In the genomic region with DNA sequence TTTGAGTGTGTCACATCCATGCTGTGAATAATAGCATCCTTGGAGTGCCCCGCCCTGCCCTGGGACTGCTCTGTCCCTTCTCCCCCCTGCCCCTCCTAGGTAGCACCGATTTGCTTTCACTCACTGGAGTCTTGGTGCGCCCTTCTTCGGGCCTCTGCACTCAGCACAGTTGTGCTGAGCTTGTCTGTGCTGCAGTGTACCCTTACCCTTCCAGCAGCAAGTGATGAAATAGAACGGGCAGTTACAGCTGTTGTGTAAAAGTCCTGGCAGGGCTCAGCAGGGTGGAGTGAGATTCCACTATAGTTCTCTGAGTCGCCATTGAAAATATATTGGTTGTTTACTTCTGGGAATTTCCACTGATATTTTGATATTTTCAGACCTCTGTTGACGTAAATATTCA, we compare ENCODE assay signal across 17 mouse cellular contexts. TPM values are rescaled to one million over a fixed set of nuclear protein-coding genes. Genes with fewer than 3 reads are reported as not detected.
A peak's percentile ranks its signal among the peaks of the same experiment; 100 is the strongest.
DNase-seq lines count a peak whose midpoint lies in the region; ATAC-seq and TF ChIP-seq lines count a peak whose summit lies in the region.
"Had no signal": no experiment of that assay in that cellular context is flagged by ENCODE, and none has a peak within 500 bp of the region (broad histone marks: within the 10 kb centered on the region; RNA-seq: fewer than 3 reads in every experiment).

No protein-coding gene starts in this region.

- H3K4me1 ChIP-seq in heart, embryonic 12.5 days (replicated peaks) = peaks cover 55% of the 10 kb centered on the region
- peaks cover 28% of the 10 kb centered on the region for H3K4me1 ChIP-seq in midbrain, embryonic 12.5 days
- peaks cover 18% of the 10 kb centered on the region for H3K4me1 ChIP-seq in midbrain, embryonic 14.5 days (ENCODE audit: control insufficient read depth, insufficient read depth, low read length)
- H3K4me1 ChIP-seq in stomach, postnatal 0 days (replicated peaks; ENCODE audit: control insufficient read depth, insufficient read depth) = peaks cover 20% of the 10 kb centered on the region
- peaks cover 10% of the 10 kb centered on the region; the same call in 1 of the 2 replicates for H3K4me1 ChIP-seq in forebrain, embryonic 11.5 days (replicated peaks; ENCODE audit: control insufficient read depth, insufficient read depth, low read length)

- intact Hi-C loops in heart, postnatal 36 days (cut with DNase I) = loop anchor here (2.0 to 10.0 kb wide), 4 partner anchors 191 to 539 kb away; a partner anchor contains a TSS

- no peak for TF ChIP-seq CTCF in stomach, postnatal 0 days (IDR thresholded peaks at IDR 0.05; ENCODE audit: low read depth)

- no peak overlapping the region for H3K9ac ChIP-seq in heart, embryonic 12.5 days
- H3K9ac ChIP-seq in midbrain, embryonic 12.5 days (replicated peaks) = 0 out of 2 replicates have a peak overlapping the region, but pooled peaks have one; percentile 11
- H3K9ac ChIP-seq in midbrain, embryonic 14.5 days (replicated peaks; ENCODE audit: low read length) = no peak overlapping the region
- peak overlapping the region; percentile 13; the same call in 1 of the 2 replicates for H3K9ac ChIP-seq in stomach, postnatal 0 days (ENCODE audit: low read length)
- H3K9ac ChIP-seq in forebrain, embryonic 11.5 days (ENCODE audit: low read length) = no peak overlapping the region
- H3K9ac ChIP-seq: midbrain, embryonic 13.5 days had no signal

- 83% methylated on average over 7 of the region's 7 CpGs for WGBS in heart, embryonic 12.5 days
- WGBS in midbrain, embryonic 12.5 days = 91% methylated on average over 7 of the region's 7 CpGs
- WGBS in midbrain, embryonic 14.5 days = 86% methylated on average over 7 of the region's 7 CpGs
- WGBS in stomach, postnatal 0 days = 51% methylated on average over 7 of the region's 7 CpGs
- WGBS in forebrain, embryonic 11.5 days = 91% methylated on average over 7 of the region's 7 CpGs

- DNase-seq in adrenal gland, postnatal 14 days = peak; percentile 42
- no peak for DNase-seq in adrenal gland, adult (ENCODE audit: inconsistent age in 2 of 2, low spot score in 1 of 2)
- DNase-seq in heart, postnatal 36 days = peak; percentile 35 to 39
- DNase-seq in midbrain, embryonic 14.5 days = no peak
- no peak for DNase-seq in stomach, postnatal 0 days (ENCODE audit: low spot score)
- DNase-seq in forebrain, embryonic 11.5 days (ENCODE audit: low spot score) = no peak
- DNase-seq: cerebellum, adult 9-11 months; kidney, adult 8-10 months; kidney, postnatal 4 days; left cerebral cortex, postnatal 4 days; thymus, postnatal 4 days had no signal

- H3K36me3 ChIP-seq in heart, embryonic 12.5 days = 0 out of 2 replicates have a peak, but pooled peaks cover 4% of the 10 kb centered on the region
- no peaks in the 10 kb centered on the region for H3K36me3 ChIP-seq in midbrain, embryonic 12.5 days
- H3K36me3 ChIP-seq in midbrain, embryonic 14.5 days (ENCODE audit: control insufficient read depth, insufficient read depth, low read length) = peaks cover 4% of the 10 kb centered on the region; the same call in 1 of the 2 replicates
- H3K36me3 ChIP-seq in stomach, postnatal 0 days (ENCODE audit: control insufficient read depth, insufficient read depth, low read length) = no peaks in the 10 kb centered on the region; the same call in 1 of the 2 replicates
- H3K36me3 ChIP-seq in forebrain, embryonic 11.5 days (ENCODE audit: control insufficient read depth, insufficient read depth, low read length) = no peaks in the 10 kb centered on the region; the same call in 1 of the 2 replicates

- no peak overlapping the region for H3K4me3 ChIP-seq in heart, embryonic 12.5 days
- H3K4me3 ChIP-seq in midbrain, embryonic 12.5 days = no peak overlapping the region
- no peak overlapping the region for H3K4me3 ChIP-seq in midbrain, embryonic 14.5 days (replicated peaks; ENCODE audit: low read depth, low read length)
- no peak overlapping the region for H3K4me3 ChIP-seq in stomach, postnatal 0 days (ENCODE audit: low read depth, low read length)
- H3K4me3 ChIP-seq in forebrain, embryonic 11.5 days (ENCODE audit: low read depth, low read length) = no peak overlapping the region
- H3K4me3 ChIP-seq: midbrain, embryonic 13.5 days had no signal

- H3K4me2 ChIP-seq in heart, embryonic 12.5 days = no peak overlapping the region
- no peak overlapping the region for H3K4me2 ChIP-seq in midbrain, embryonic 12.5 days (replicated peaks)
- H3K4me2 ChIP-seq in midbrain, embryonic 14.5 days (ENCODE audit: low read length) = no peak overlapping the region
- H3K4me2 ChIP-seq in stomach, postnatal 0 days (replicated peaks; ENCODE audit: low read depth) = no peak overlapping the region
- H3K4me2 ChIP-seq in forebrain, embryonic 11.5 days (ENCODE audit: low read depth, low read length, severe bottlenecking) = no peak overlapping the region
- H3K4me2 ChIP-seq: midbrain, embryonic 13.5 days had no signal

- no peaks in the 10 kb centered on the region for H3K27me3 ChIP-seq in heart, embryonic 12.5 days (replicated peaks)
- no peaks in the 10 kb centered on the region for H3K27me3 ChIP-seq in midbrain, embryonic 12.5 days
- no peaks in the 10 kb centered on the region for H3K27me3 ChIP-seq in midbrain, embryonic 14.5 days (ENCODE audit: control insufficient read depth, insufficient read depth, low read length)
- H3K27me3 ChIP-seq in stomach, postnatal 0 days (ENCODE audit: control insufficient read depth, insufficient read depth, low read length) = no peaks in the 10 kb centered on the region
- H3K27me3 ChIP-seq in forebrain, embryonic 11.5 days (ENCODE audit: control insufficient read depth, insufficient read depth, low read length) = no peaks in the 10 kb centered on the region
- H3K27me3 ChIP-seq: midbrain, embryonic 13.5 days had no signal

- no peak for TF ChIP-seq EP300 in stomach, postnatal 0 days (optimal IDR thresholded peaks at IDR 0.05)

- no peak overlapping the region for H3K27ac ChIP-seq in heart, embryonic 12.5 days (ENCODE audit: poor library complexity, severe bottlenecking)
- no peak overlapping the region for H3K27ac ChIP-seq in midbrain, embryonic 12.5 days (replicated peaks)
- H3K27ac ChIP-seq in midbrain, embryonic 14.5 days (replicated peaks; ENCODE audit: low read depth, low read length) = no peak overlapping the region
- H3K27ac ChIP-seq in stomach, postnatal 0 days (replicated peaks) = peak overlapping the region; percentile 61
- H3K27ac ChIP-seq in forebrain, embryonic 11.5 days (ENCODE audit: low read depth, low read length) = no peak overlapping the region
- H3K27ac ChIP-seq: midbrain, embryonic 13.5 days had no signal

- H3K9me3 ChIP-seq in heart, embryonic 12.5 days (replicated peaks) = no peaks in the 10 kb centered on the region
- no peaks in the 10 kb centered on the region for H3K9me3 ChIP-seq in midbrain, embryonic 12.5 days
- H3K9me3 ChIP-seq in midbrain, embryonic 14.5 days (ENCODE audit: control insufficient read depth, low read length) = no peaks in the 10 kb centered on the region
- H3K9me3 ChIP-seq in stomach, postnatal 0 days (ENCODE audit: control insufficient read depth, low read length) = no peaks in the 10 kb centered on the region
- no peaks in the 10 kb centered on the region for H3K9me3 ChIP-seq in forebrain, embryonic 11.5 days (ENCODE audit: control insufficient read depth, low read length)
- H3K9me3 ChIP-seq: midbrain, embryonic 13.5 days had no signal

- ATAC-seq in heart, embryonic 12.5 days (ENCODE audit: insufficient number of reproducible peaks, low FRiP score) = no peak
- no peak for ATAC-seq in midbrain, embryonic 12.5 days (ENCODE audit: low FRiP score, low read depth)
- no peak for ATAC-seq in midbrain, embryonic 14.5 days (ENCODE audit: low FRiP score, low TSS enrichment)
- ATAC-seq in stomach, postnatal 0 days (ENCODE audit: low FRiP score, low TSS enrichment) = no peak
- ATAC-seq in forebrain, embryonic 11.5 days (replicated peaks; ENCODE audit: low FRiP score) = no peak
- ATAC-seq: activated CD4-positive, CD25-positive, alpha-beta regulatory T cell, adult 4 months; forebrain, embryonic 14.5 days; midbrain, embryonic 13.5 days had no signal

RNA-seq across cellular contexts. Expression of a gene that starts 4.0 kb away (rescaled TPM):
- total RNA-seq in adrenal gland, postnatal 14 days (2021) = 49.8 and 50.2 TPM in 2 replicates
- 10 to 100 TPM; 65.2 to 73.4 TPM for total RNA-seq in heart, postnatal 36 days (2021)
- polyA plus RNA-seq in heart, embryonic 12.5 days (2016; fragmentation: Nextera tagmentation; extraction: Ambion mirVana) = 69.5 and 72.8 TPM in 2 replicates
- polyA plus RNA-seq in midbrain, embryonic 12.5 days (2016; fragmentation: Nextera tagmentation; extraction: Ambion mirVana) = 83.6 and 84.2 TPM in 2 replicates
- 55.6 and 66.6 TPM in 2 replicates for polyA plus RNA-seq in midbrain, embryonic 14.5 days (2014; fragmentation: Nextera tagmentation; extraction: Ambion mirVana)
- polyA plus RNA-seq in stomach, postnatal 0 days (2015; fragmentation: Nextera tagmentation; extraction: Ambion mirVana) = 53.8 and 54.5 TPM in 2 replicates
- polyA plus RNA-seq in forebrain, embryonic 11.5 days (2014; fragmentation: Nextera tagmentation; extraction: Ambion mirVana) = 76.7 and 78.1 TPM in 2 replicates

RNA-seq across cellular contexts. Expression of a gene that starts 20.0 kb away (rescaled TPM):
- 23.6 and 31.5 TPM in 2 replicates for total RNA-seq in adrenal gland, postnatal 14 days (2021)
- total RNA-seq in heart, postnatal 36 days (2021) = 10 to 100 TPM; 10.6 to 17.6 TPM
- 14.5 TPM in 1 of 2 replicates, not detected in the other for polyA plus RNA-seq in heart, embryonic 12.5 days (2016; fragmentation: Nextera tagmentation; extraction: Ambion mirVana)
- polyA plus RNA-seq in midbrain, embryonic 12.5 days (2016; fragmentation: Nextera tagmentation; extraction: Ambion mirVana) = 7.7 and 19.3 TPM in 2 replicates
- 16.3 TPM in 1 of 2 replicates, not detected in the other for polyA plus RNA-seq in midbrain, embryonic 14.5 days (2014; fragmentation: Nextera tagmentation; extraction: Ambion mirVana)
- 12.6 and 17.3 TPM in 2 replicates for polyA plus RNA-seq in stomach, postnatal 0 days (2015; fragmentation: Nextera tagmentation; extraction: Ambion mirVana)
- polyA plus RNA-seq in forebrain, embryonic 11.5 days (2014; fragmentation: Nextera tagmentation; extraction: Ambion mirVana) = not detected in 2 replicates
- polyA plus RNA-seq: spleen, adult 2 months had no signal

RNA-seq across cellular contexts. Expression of a gene that starts 20.1 kb away (rescaled TPM):
- total RNA-seq in adrenal gland, postnatal 14 days (2021) = 93.0 and 111 TPM in 2 replicates
- total RNA-seq in heart, postnatal 36 days (2021) = 10 to 100 TPM; 52.9 to 58.9 TPM
- 177 and 184 TPM in 2 replicates for polyA plus RNA-seq in heart, embryonic 12.5 days (2016; fragmentation: Nextera tagmentation; extraction: Ambion mirVana)
- 304 and 325 TPM in 2 replicates for polyA plus RNA-seq in midbrain, embryonic 12.5 days (2016; fragmentation: Nextera tagmentation; extraction: Ambion mirVana)
- polyA plus RNA-seq in midbrain, embryonic 14.5 days (2014; fragmentation: Nextera tagmentation; extraction: Ambion mirVana) = 253 and 287 TPM in 2 replicates
- polyA plus RNA-seq in stomach, postnatal 0 days (2015; fragmentation: Nextera tagmentation; extraction: Ambion mirVana) = 232 and 239 TPM in 2 replicates
- polyA plus RNA-seq in forebrain, embryonic 11.5 days (2014; fragmentation: Nextera tagmentation; extraction: Ambion mirVana) = 336 and 367 TPM in 2 replicates

RNA-seq across cellular contexts. Expression of a gene that starts 44.5 kb away (rescaled TPM):
- 168 and 172 TPM in 2 replicates for total RNA-seq in adrenal gland, postnatal 14 days (2021)
- 100 to 1,000 TPM; 137 to 138 TPM for total RNA-seq in heart, postnatal 36 days (2021)
- polyA plus RNA-seq in heart, embryonic 12.5 days (2016; fragmentation: Nextera tagmentation; extraction: Ambion mirVana) = 103 and 104 TPM in 2 replicates
- polyA plus RNA-seq in midbrain, embryonic 12.5 days (2016; fragmentation: Nextera tagmentation; extraction: Ambion mirVana) = 62.4 and 69.4 TPM in 2 replicates
- 52.1 and 71.8 TPM in 2 replicates for polyA plus RNA-seq in midbrain, embryonic 14.5 days (2014; fragmentation: Nextera tagmentation; extraction: Ambion mirVana)
- polyA plus RNA-seq in stomach, postnatal 0 days (2015; fragmentation: Nextera tagmentation; extraction: Ambion mirVana) = 278 and 317 TPM in 2 replicates
- polyA plus RNA-seq in forebrain, embryonic 11.5 days (2014; fragmentation: Nextera tagmentation; extraction: Ambion mirVana) = 69.0 and 73.8 TPM in 2 replicates

Comparison
In these comparisons a context has a peak if more than half of its experiments do, and no peak if none do; other contexts are left out.
1. DNase-seq: peak in adrenal gland, postnatal 14 days (single experiment) and heart, postnatal 36 days (2 of 2); none in adrenal gland, adult (0 of 2), midbrain, embryonic 14.5 days (single experiment), stomach, postnatal 0 days (single experiment) and forebrain, embryonic 11.5 days (single experiment).
2. H3K9ac ChIP-seq: peak in midbrain, embryonic 12.5 days (single experiment) and stomach, postnatal 0 days (single experiment); none in heart, embryonic 12.5 days (single experiment), midbrain, embryonic 14.5 days (single experiment) and forebrain, embryonic 11.5 days (single experiment).